Mouse (Mus musculus) heart, adult 2 months (tissue): ENCODE data around the gene Snd1.

ENCODE experiments used
- CTCF ChIP-seq: fragments of 200-600 bp; IDR thresholded peaks from 2 replicates; pipeline ENCODE4 v1.8.1; 2022; ENCODE audit warnings: antibody characterized with exemption, mild to moderate bottlenecking, moderate library complexity
- EP300 ChIP-seq: fragments of 200-500 bp; IDR thresholded peaks from 2 replicates; pipeline ENCODE4 v1.6.1; 2011; ENCODE audit warnings: low read depth, low read length, control low read depth; ENCODE audit not compliant: insufficient read depth
- POLR2A ChIP-seq: fragments of 200-500 bp; IDR thresholded peaks from 2 replicates; pipeline ENCODE4 v1.6.1; 2011; ENCODE audit warnings: mild to moderate bottlenecking, low read depth, low read length, control low read depth; ENCODE audit not compliant: insufficient read depth

GRCm38 (mm10) chr6:28557728-28558127 lies 82.8 kb downstream of the Snd1 start:
- no peak for TF ChIP-seq EP300
- no peak for TF ChIP-seq POLR2A
- no peak for TF ChIP-seq CTCF
